Mouse (Mus musculus): ENCODE measurements around the gene 9830107B12Rik.

GRCm38 (mm10) chr17:48119656-48120055 lies 26.4 kb downstream of the 9830107B12Rik start:
- TF ChIP-seq CTCF (IDR thresholded peaks at IDR 0.05; ENCODE audit: low read depth) (peak; percentile 96), EP300 (IDR thresholded peaks at IDR 0.05; ENCODE audit: low read depth) (no peak)
